Comparison of ENCODE assay signal across 13 mouse cellular contexts in genomic region chr14:73462211-73462610, GRCm38 (mm10).
"Had no signal": no experiment of that assay in that cellular context is flagged by ENCODE, and none has a peak within 500 bp of the region (broad histone marks: within the 10 kb centered on the region; RNA-seq: fewer than 3 reads in every experiment).

No protein-coding gene starts in this region.

- ATAC-seq: midbrain, embryonic 16.5 days had no signal

- DNase-seq: lung, embryonic 14.5 days; lung, postnatal 10 days; lung, postnatal 4 days; midbrain, embryonic 14.5 days; retina, postnatal 1 day; right cerebral cortex, adult 18-20 months; right cerebral cortex, postnatal 25 days; right cerebral cortex, postnatal 4 days; spleen, adult 18-20 months; thymus, adult 18-20 months; thymus, postnatal 14 days; thymus, postnatal 36 days had no signal
